ENCODE assay signal across 8 mouse cellular contexts in the genomic region with DNA sequence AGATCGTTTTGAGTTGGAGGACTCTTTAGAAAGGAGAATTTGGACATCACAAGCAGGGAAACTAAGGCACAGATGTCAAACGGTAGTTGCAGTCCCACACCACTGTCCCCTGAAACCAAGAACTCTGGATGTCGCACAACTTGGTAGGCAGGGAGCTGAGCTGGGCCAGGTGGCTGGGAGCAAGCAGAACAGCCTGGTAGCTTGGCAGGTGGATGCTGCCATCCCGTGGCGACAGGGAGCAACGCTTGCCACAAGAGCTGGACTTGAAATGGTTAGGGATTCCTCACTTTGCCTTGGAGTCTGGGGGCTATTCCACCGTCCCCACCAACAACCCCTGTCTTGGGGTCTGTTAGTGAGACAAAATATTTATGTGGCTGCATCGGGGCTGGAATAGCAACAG. TPM values are rescaled to one million over a fixed set of nuclear protein-coding genes. Genes with fewer than 3 reads are reported as not detected.
DNase-seq lines count a peak whose midpoint lies in the region; ATAC-seq lines count a peak whose summit lies in the region.

No protein-coding gene starts in this region.

- 0 out of 2 replicates have a peak overlapping the region, but pooled peaks have one; percentile 76 for H3K4me3 ChIP-seq in hindbrain, embryonic 12.5 days

- ATAC-seq in hindbrain, embryonic 12.5 days (ENCODE audit: low FRiP score) = peak; percentile 80

- DNase-seq in Muller cell, postnatal 12 days (ENCODE audit: inconsistent ontology term) = peak; percentile 88
- DNase-seq in cerebellum, adult 8-10 months = peak; percentile 80
- DNase-seq in forelimb bud, embryonic 11.5 days (ENCODE audit: low read depth, low spot score) = peak; percentile 86
- peak; percentile 89 to 92 for DNase-seq in layer of hippocampus, postnatal 10 days (ENCODE audit: low spot score in 2 of 2)
- DNase-seq in lung, postnatal 36 days = peak; percentile 82
- DNase-seq in right cerebral cortex, postnatal 10 days (ENCODE audit: low spot score in 2 of 2) = peak; percentile 91 to 92
- peak; percentile 65 to 79 for DNase-seq in urinary bladder, postnatal 36 days (ENCODE audit: low spot score in 2 of 2)

- H3K36me3 ChIP-seq in hindbrain, embryonic 12.5 days = no peaks in the 10 kb centered on the region

- no peaks in the 10 kb centered on the region for H3K9me3 ChIP-seq in hindbrain, embryonic 12.5 days (replicated peaks)

- H3K27me3 ChIP-seq in hindbrain, embryonic 12.5 days = peaks cover 56% of the 10 kb centered on the region

- peak overlapping the region; percentile 95 for H3K4me2 ChIP-seq in hindbrain, embryonic 12.5 days (replicated peaks)

- H3K4me1 ChIP-seq in hindbrain, embryonic 12.5 days = peaks cover 36% of the 10 kb centered on the region

- no peak overlapping the region for H3K9ac ChIP-seq in hindbrain, embryonic 12.5 days

- WGBS in hindbrain, embryonic 12.5 days = 2% methylated on average over 8 of the region's 8 CpGs

- H3K27ac ChIP-seq in hindbrain, embryonic 12.5 days = no peak overlapping the region

RNA-seq across cellular contexts. Expression of a gene that starts 0.8 kb away (rescaled TPM):
- 78.3 and 79.5 TPM in 2 replicates for polyA plus RNA-seq in hindbrain, embryonic 12.5 days (2016; fragmentation: Nextera tagmentation; extraction: Ambion mirVana)
- total RNA-seq in layer of hippocampus, postnatal 10 days (2021) = 10 to 100 TPM; 47.3 to 47.8 TPM
